Mouse (Mus musculus): ENCODE results near the gene Glra1. TPM values are rescaled to one million over a fixed set of nuclear protein-coding genes. Genes with fewer than 3 reads are reported as not detected.

Glra1 gene
- polyA plus RNA-seq, 1 experiment, result not detected

DNA sequence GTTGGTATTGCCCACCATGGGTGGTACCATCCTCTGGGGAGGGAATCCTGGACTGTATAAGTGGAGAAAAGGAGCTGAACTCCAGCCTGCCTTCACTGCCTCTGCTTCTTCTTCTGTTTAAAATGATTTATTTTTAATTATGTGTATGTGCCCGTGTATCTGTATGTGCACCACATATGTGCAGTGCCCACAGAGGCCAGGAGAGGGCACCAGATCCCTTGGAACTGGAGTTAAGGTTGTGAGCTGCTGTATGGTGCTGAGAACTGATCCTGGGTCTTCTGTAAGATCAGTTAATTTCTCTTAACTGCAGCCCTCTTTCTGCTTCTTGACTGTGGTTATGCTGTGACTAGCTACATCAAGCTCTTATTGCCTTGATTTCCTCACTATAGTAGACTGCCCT lies 62.3 kb downstream of the Glra1 start:
- Histone ChIP-seq H3K4me3 (ENCODE audit: insufficient read depth, low read depth, low read length) (no peak overlapping the region), H3K4me1 (ENCODE audit: control insufficient read depth, insufficient read depth, low read length) (no peaks in the 10 kb centered on the region), H3K27ac (ENCODE audit: insufficient read depth, low read depth, low read length) (no peak overlapping the region), H3K27me3 (replicated peaks; ENCODE audit: control insufficient read depth, insufficient read depth, low read length) (no peaks in the 10 kb centered on the region), H3K36me3 (ENCODE audit: control insufficient read depth, insufficient read depth, low read length) (no peaks in the 10 kb centered on the region)
- TF ChIP-seq CTCF (conservative IDR thresholded peaks at IDR 0.05; ENCODE audit: insufficient read depth, insufficient read length, low read depth, low read length) (no peak), POLR2A (IDR thresholded peaks at IDR 0.05; ENCODE audit: low read depth, low read length) (no peak)
- 81% methylated on average over 1 of the region's 1 CpGs for WGBS
- DNase-seq, result no peak

DNA sequence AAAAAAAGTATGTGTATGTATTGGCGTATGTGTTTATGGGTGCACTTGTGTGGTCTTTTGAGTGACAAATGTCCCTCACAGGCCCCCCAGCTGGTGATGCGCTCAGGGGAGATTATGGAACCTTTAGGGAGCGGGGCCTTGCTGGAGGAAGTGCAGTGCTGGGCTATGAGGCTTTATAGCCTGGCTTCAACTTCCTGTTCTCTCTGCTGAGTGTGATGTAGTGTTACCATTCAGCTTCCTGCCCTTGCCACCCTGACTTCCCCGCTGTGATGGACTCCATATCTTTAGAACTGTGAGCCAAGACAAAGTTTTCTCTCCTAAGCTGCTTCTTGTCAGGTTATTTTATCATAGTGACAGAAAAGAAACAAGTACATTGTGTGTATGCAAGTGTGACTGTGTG lies 65.3 kb downstream of the Glra1 start:
- H3K36me3 ChIP-seq (ENCODE audit: control insufficient read depth, insufficient read depth, low read length), result no peaks in the 10 kb centered on the region
- TF ChIP-seq POLR2A (IDR thresholded peaks at IDR 0.05; ENCODE audit: low read depth, low read length) (no peak), CTCF (conservative IDR thresholded peaks at IDR 0.05; ENCODE audit: insufficient read depth, insufficient read length, low read depth, low read length) (no peak)
- 66% methylated on average over 4 of the region's 4 CpGs for WGBS
- H3K4me1 ChIP-seq (ENCODE audit: control insufficient read depth, insufficient read depth, low read length), result no peaks in the 10 kb centered on the region
- H3K4me3 ChIP-seq (ENCODE audit: insufficient read depth, low read depth, low read length), result no peak overlapping the region
- H3K27me3 ChIP-seq (replicated peaks; ENCODE audit: control insufficient read depth, insufficient read depth, low read length), result no peaks in the 10 kb centered on the region
- no peak overlapping the region for H3K27ac ChIP-seq (ENCODE audit: insufficient read depth, low read depth, low read length)
- DNase-seq, result no peak

DNA sequence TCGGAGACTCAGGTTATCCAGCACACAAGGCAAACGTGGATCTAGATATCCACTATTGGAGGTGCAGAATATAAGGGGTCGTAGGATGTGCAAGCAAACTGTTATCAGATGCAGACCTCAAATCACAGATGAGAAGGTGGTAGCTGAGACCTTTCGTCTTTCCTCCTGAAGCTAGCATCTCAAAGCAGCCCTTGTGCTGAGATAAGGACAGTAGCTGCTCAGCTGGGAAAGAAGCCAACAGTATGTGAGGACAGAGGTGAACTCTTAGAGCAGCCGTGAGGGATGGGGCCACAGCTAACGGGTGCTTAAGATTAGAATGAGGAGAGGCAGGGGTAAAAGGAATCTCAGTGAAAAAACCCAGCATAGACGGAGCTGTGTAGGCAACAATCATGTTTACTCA lies 65.9 kb downstream of the Glra1 start:
- no peaks in the 10 kb centered on the region for H3K4me1 ChIP-seq (ENCODE audit: control insufficient read depth, insufficient read depth, low read length)
- no peaks in the 10 kb centered on the region for H3K27me3 ChIP-seq (replicated peaks; ENCODE audit: control insufficient read depth, insufficient read depth, low read length)
- no peak for DNase-seq
- 67% methylated on average over 7 of the region's 7 CpGs for WGBS
- no peak overlapping the region for H3K4me3 ChIP-seq (ENCODE audit: insufficient read depth, low read depth, low read length)
- TF ChIP-seq POLR2A (IDR thresholded peaks at IDR 0.05; ENCODE audit: low read depth, low read length) (no peak), CTCF (conservative IDR thresholded peaks at IDR 0.05; ENCODE audit: insufficient read depth, insufficient read length, low read depth, low read length) (no peak)
- no peak overlapping the region for H3K27ac ChIP-seq (ENCODE audit: insufficient read depth, low read depth, low read length)
- no peaks in the 10 kb centered on the region for H3K36me3 ChIP-seq (ENCODE audit: control insufficient read depth, insufficient read depth, low read length)

DNA sequence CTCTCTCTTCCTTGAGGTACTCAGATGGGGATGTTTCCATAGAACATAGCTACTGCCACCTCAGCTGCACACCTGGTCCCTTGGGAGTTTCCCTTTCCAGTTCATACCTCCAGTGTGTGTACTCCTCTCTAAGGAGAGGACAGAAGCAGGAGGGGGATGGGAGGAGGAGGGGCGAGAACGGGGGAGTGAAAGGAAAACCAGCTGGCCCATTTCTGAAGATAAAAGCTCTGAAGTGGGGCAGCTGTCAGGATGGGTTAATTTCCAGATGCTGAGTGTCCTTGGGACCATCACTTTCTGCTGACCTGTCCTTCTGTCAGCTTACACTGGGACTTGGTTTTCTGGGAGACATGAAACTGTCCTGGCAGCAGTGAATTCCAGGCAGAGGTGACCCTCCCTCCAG lies 73.2 kb downstream of the Glra1 start:
- no peak for DNase-seq
- Histone ChIP-seq H3K27me3 (replicated peaks; ENCODE audit: control insufficient read depth, insufficient read depth, low read length) (no peaks in the 10 kb centered on the region), H3K4me3 (ENCODE audit: insufficient read depth, low read depth, low read length) (no peak overlapping the region), H3K36me3 (ENCODE audit: control insufficient read depth, insufficient read depth, low read length) (no peaks in the 10 kb centered on the region), H3K27ac (ENCODE audit: insufficient read depth, low read depth, low read length) (no peak overlapping the region), H3K4me1 (ENCODE audit: control insufficient read depth, insufficient read depth, low read length) (no peaks in the 10 kb centered on the region)
- TF ChIP-seq POLR2A (IDR thresholded peaks at IDR 0.05; ENCODE audit: low read depth, low read length) (no peak), CTCF (conservative IDR thresholded peaks at IDR 0.05; ENCODE audit: insufficient read depth, insufficient read length, low read depth, low read length) (no peak)
- WGBS, result 27% methylated on average over 2 of the region's 2 CpGs

DNA sequence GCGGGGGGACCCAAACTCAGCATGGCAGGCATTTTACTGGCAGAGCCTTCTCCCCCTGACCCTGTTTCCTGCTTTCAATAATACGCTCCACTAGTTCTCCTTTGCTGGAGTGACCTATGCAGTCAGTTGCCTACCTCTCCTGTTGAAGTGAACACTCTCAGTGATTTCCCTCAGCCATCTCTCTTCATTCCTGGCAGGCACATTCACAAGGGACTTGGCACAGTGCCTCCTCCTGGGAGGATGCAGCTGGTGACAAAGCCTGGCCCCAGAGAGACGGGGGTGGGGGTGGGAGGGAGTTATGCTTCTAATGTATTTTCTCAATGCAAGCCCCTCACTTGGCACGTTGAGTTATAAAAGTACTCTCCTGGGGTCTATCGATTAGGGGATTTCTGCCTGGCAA lies 74.6 kb downstream of the Glra1 start:
- Histone ChIP-seq H3K4me3 (ENCODE audit: insufficient read depth, low read depth, low read length) (no peak overlapping the region), H3K27me3 (replicated peaks; ENCODE audit: control insufficient read depth, insufficient read depth, low read length) (no peaks in the 10 kb centered on the region), H3K27ac (ENCODE audit: insufficient read depth, low read depth, low read length) (no peak overlapping the region), H3K36me3 (ENCODE audit: control insufficient read depth, insufficient read depth, low read length) (no peaks in the 10 kb centered on the region), H3K4me1 (ENCODE audit: control insufficient read depth, insufficient read depth, low read length) (no peaks in the 10 kb centered on the region)
- TF ChIP-seq CTCF (conservative IDR thresholded peaks at IDR 0.05; ENCODE audit: insufficient read depth, insufficient read length, low read depth, low read length) (no peak), POLR2A (IDR thresholded peaks at IDR 0.05; ENCODE audit: low read depth, low read length) (no peak)
- DNase-seq, result no peak
- WGBS, result 55% methylated on average over 5 of the region's 5 CpGs

DNA sequence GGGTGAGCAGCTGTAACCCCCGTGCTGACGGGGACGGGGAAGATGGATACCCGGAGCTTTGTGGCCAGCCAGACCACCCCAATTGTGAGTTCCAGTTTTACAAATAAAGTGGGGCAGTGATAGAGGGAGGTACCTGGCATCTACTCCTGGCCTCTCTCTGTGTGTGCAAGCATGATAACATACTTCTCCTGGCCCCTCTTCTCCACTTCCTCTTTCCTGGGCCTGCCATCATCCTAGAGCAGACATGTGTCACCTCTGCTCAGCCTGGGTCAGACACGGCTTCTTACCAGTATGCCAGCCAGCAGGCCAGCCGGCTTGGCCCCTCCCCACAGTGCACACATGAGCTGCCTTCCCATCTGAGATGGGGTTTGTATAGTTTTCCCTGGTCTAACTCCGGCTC lies 77.3 kb downstream of the Glra1 start:
- no peaks in the 10 kb centered on the region for H3K27me3 ChIP-seq (replicated peaks; ENCODE audit: control insufficient read depth, insufficient read depth, low read length)
- H3K4me3 ChIP-seq (ENCODE audit: insufficient read depth, low read depth, low read length), result no peak overlapping the region
- TF ChIP-seq POLR2A (IDR thresholded peaks at IDR 0.05; ENCODE audit: low read depth, low read length), result no peak
- TF ChIP-seq CTCF (conservative IDR thresholded peaks at IDR 0.05; ENCODE audit: insufficient read depth, insufficient read length, low read depth, low read length), result no peak
- 78% methylated on average over 7 of the region's 7 CpGs for WGBS
- no peak overlapping the region for H3K27ac ChIP-seq (ENCODE audit: insufficient read depth, low read depth, low read length)
- no peaks in the 10 kb centered on the region for H3K36me3 ChIP-seq (ENCODE audit: control insufficient read depth, insufficient read depth, low read length)
- no peak for DNase-seq
- H3K4me1 ChIP-seq (ENCODE audit: control insufficient read depth, insufficient read depth, low read length), result no peaks in the 10 kb centered on the region

DNA sequence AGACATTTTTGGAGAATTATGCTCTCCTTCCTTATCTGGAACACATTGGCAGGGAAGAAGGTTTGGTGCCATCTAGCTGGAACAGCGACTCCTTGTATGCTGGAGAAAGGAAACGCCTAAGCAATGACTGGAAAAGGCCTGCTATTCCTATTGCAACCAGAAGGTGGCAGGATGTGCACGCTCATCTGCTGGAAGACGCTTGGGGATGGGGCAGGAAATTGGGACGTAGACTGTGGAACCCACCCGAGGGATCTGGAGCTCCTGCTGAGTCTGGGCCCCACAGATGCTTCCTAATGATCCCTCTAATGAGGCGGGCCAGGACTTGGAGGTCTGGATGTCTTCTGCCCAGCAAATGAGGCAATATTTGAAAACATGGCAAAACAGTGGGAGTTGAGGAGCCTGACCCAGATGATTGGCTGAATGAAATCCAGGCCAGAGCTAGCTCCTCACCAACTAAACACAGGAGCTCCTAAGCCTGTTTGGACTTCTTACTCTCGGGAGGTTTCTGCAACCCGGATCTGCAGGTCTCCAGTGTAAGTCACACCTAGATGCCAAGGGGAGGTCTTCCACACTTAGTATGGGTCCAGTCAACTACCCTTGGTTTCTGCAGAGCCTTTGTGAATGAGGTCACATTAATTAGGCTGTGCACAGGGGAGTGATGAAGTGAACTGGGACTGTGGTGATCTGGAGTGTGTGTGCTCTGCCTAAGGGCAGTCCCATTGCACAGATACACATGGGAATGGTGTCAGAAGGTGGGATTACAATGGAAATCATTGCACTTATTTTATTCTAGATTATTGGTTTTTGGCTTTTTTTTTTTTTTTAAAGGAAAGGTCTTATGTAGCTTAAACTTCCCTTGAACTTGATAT lies 89.0 kb downstream of the Glra1 start:
- peak; percentile 94 for TF ChIP-seq CTCF (conservative IDR thresholded peaks at IDR 0.05; ENCODE audit: insufficient read depth, insufficient read length, low read depth, low read length)
- no peak for TF ChIP-seq POLR2A (IDR thresholded peaks at IDR 0.05; ENCODE audit: low read depth, low read length)
- Histone ChIP-seq H3K27ac (ENCODE audit: insufficient read depth, low read depth, low read length) (no peak overlapping the region), H3K36me3 (ENCODE audit: control insufficient read depth, insufficient read depth, low read length) (no peaks in the 10 kb centered on the region), H3K27me3 (replicated peaks; ENCODE audit: control insufficient read depth, insufficient read depth, low read length) (no peaks in the 10 kb centered on the region), H3K4me1 (ENCODE audit: control insufficient read depth, insufficient read depth, low read length) (no peaks in the 10 kb centered on the region), H3K4me3 (ENCODE audit: insufficient read depth, low read depth, low read length) (no peak overlapping the region)
- peak; percentile 64 for DNase-seq
- WGBS, result 5% methylated on average over 9 of the region's 9 CpGs

Measured in kidney, adult 2 months (tissue).